Mouse (Mus musculus): ENCODE data around the gene Upk3a.
A peak's percentile ranks its signal among the peaks of the same experiment; 100 is the strongest.

Gene Upk3a

DNA sequence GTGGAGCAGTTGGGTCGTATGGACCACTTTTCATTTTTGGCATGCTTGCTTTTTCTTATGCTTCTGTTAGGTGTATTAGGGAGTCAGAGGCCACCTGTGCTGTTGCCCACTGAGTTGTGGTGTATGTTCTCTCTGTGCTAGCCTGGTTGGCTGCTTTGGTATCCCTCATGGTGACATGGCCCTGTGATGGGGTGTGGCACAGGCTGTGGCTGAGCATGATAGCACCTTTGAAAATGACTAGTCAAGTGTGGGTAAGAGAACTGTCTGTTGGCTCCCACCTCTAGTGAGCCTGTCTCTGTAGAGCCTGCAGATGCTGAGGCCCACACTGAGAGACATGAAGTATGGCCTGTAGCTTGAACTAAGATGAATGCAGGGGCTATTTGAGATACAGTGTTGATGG is 32.8 kb downstream of the Upk3a start:
- no peak for DNase-seq (ENCODE audit: low spot score)

DNA sequence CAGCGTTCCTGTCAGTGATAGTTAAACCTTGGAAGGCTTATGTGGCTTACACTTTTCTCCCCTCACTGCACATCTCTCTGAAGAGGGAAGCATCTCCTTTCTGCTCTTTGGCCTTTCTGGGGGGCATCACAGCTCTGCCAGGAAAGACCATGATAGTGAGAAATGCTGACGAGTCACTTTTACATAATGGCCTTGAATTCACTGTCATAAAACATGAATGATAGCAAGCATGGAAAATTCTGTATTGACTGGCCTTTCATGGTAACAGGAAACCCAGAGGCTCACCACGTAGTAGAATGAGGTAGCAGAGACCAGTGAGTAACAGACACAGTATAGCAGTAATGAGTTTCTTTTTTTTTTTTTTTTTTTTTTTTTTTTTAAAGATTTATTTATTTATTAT is 37.2 kb downstream of the Upk3a start:
- no peak for DNase-seq (ENCODE audit: low spot score)

DNA sequence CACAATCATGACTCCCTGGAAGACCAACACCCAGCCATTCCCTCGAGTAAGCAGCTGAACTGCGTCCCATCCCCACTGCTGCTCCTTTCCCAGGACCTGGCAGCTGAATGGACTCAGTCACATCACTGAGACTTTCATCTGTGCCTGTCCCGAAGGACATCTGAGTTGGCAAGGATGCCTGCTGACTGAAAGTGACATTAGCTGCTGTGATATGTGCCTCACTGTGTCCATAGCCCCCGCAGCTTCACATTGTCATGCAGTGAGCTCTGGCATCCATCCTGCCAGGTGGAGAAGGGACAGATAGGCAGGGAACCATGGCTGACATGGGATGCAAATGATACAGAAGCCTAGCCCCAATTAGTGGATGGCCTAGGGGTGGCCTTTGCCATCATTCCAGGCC is 38.2 kb downstream of the Upk3a start:
- DNase-seq (ENCODE audit: low spot score), result no peak

DNA sequence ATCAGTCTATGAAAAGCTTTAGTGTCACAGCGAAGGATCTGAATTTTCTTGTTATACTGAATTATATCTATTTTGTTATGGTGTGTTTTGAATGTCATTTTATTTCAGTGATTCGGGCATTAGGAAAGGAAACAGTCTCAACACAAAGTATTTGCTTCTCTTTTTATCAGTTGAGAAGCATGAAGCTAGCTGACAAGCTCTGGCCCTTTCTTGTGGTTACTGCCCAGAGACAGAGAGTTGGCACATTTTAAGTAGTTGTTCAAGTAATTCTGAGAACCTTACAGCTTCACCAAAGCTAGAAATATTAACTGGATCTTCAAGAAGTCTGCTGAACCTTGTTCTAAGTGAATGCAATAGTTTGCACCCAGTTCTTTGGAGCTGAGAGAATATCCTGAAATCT is 46.5 kb downstream of the Upk3a start:
- no peak for DNase-seq (ENCODE audit: low spot score)

DNA sequence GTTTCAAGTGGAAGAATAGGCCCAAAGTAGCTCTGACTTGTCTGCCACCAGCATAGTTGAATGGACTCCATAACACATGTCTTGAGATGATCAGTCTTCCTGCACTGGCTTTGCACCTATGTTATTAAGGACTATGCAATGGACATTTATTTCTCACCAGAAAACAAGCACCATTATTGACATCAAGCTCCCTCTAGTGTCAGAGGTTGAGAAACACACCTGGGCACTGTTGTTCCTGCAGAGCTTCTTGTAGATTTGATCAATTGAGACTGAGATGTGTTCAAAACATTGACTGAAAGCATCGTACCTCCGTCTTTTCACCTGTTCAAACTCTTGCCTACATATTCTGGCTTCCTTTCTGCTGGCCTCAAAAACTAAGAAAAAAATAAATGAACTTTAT is 53.6 kb downstream of the Upk3a start:
- DNase-seq (ENCODE audit: low spot score), result peak; percentile 86
